Mouse (Mus musculus) olfactory bulb, adult 2 months (tissue): ENCODE measurements around the gene Necap1.

Experiments
- CTCF ChIP-seq: fragments of 200-500 bp; IDR thresholded peaks from 2 replicates; pipeline ENCODE4 v1.5.1; 2012; ENCODE audit warnings: low read depth, mild to moderate bottlenecking, low read length, moderate library complexity; ENCODE audit not compliant: insufficient read depth
- POLR2A ChIP-seq: fragments of 200-500 bp; IDR thresholded peaks from 2 replicates; pipeline ENCODE4 v1.6.1; 2012; ENCODE audit warnings: mild to moderate bottlenecking, low read depth, low read length, moderate library complexity; ENCODE audit not compliant: insufficient read depth

GRCm38 (mm10) chr6:122855955-122856354 is 18.3 kb upstream of the Necap1 start, which contains the start of gene C3ar1:
- TF ChIP-seq POLR2A (no peak), CTCF (no peak)
